Mouse (Mus musculus): Measurements from ENCODE around the gene Zfp972. TPM values are rescaled to one million over a fixed set of nuclear protein-coding genes. Genes with fewer than 3 reads are reported as not detected.
"Not testable (repeated sequence)": the region's sequence is repeated elsewhere in the genome, so short reads cannot be mapped to it uniquely, and the experiment has no call there.

The Zfp972 gene
- total and polyA plus RNA-seq, 3 experiments: 3.0 to 4.1 (median 3.3) TPM

GRCm38 (mm10) chr2:177898171-177898570, 27.2 kb downstream of the Zfp972 start:
- H3K9ac ChIP-seq (ENCODE audit: insufficient read depth, low read depth); H3K27me3 ChIP-seq (replicated peaks); H3K4me2 ChIP-seq (ENCODE audit: insufficient read depth, low read depth, poor library complexity, severe bottlenecking); DNase-seq (ENCODE audit: extremely low read depth); dilution Hi-C loops (cut with MboI; ENCODE audit: extremely low pct_ligation_motif_present, extremely low pct_unique_long_range_greater_than_20kb, low sequenced_read_pairs); in situ Hi-C loops (cut with MboI; ENCODE audit: low pct_ligation_motif_present, low pct_unique_long_range_greater_than_20kb, low sequenced_read_pairs); H3K27ac ChIP-seq (ENCODE audit: insufficient read depth, low read depth); H3K36me3 ChIP-seq (replicated peaks in 1 of 2; ENCODE audit: control insufficient read depth in 1 of 2, insufficient read depth in 1 of 2, low read length in 1 of 2); H3K4me3 ChIP-seq (replicated peaks in 1 of 3; ENCODE audit: low read depth in 2 of 3, low read length in 2 of 3, poor library complexity in 1 of 3); H3K79me2 ChIP-seq (replicated peaks; ENCODE audit: control insufficient read depth, extremely low read depth, insufficient read depth, poor library complexity, severe bottlenecking); H3K4me1 ChIP-seq (ENCODE audit: control insufficient read depth in 1 of 2, insufficient read depth in 2 of 2); H3K9me3 ChIP-seq (replicated peaks; ENCODE audit: low read length): not testable (repeated sequence)

GRCm38 (mm10) chr2:177897046-177897578, 28.3 kb downstream of the Zfp972 start, which contains the start of gene Gm14327:
Gene Gm14327 (plus strand): TSS chr2:177897096.
- DNase-seq (ENCODE audit: extremely low read depth); H3K36me3 ChIP-seq (replicated peaks in 1 of 2; ENCODE audit: control insufficient read depth in 1 of 2, insufficient read depth in 1 of 2, low read length in 1 of 2); H3K4me1 ChIP-seq (ENCODE audit: control insufficient read depth in 1 of 2, insufficient read depth in 2 of 2); H3K79me2 ChIP-seq (replicated peaks; ENCODE audit: control insufficient read depth, extremely low read depth, insufficient read depth, poor library complexity, severe bottlenecking); in situ Hi-C loops (cut with MboI; ENCODE audit: low pct_ligation_motif_present, low pct_unique_long_range_greater_than_20kb, low sequenced_read_pairs); H3K4me3 ChIP-seq (replicated peaks in 1 of 3; ENCODE audit: low read depth in 2 of 3, low read length in 2 of 3, poor library complexity in 1 of 3); H3K27ac ChIP-seq (ENCODE audit: insufficient read depth, low read depth); dilution Hi-C loops (cut with MboI; ENCODE audit: extremely low pct_ligation_motif_present, extremely low pct_unique_long_range_greater_than_20kb, low sequenced_read_pairs); H3K9ac ChIP-seq (ENCODE audit: insufficient read depth, low read depth); H3K4me2 ChIP-seq (ENCODE audit: insufficient read depth, low read depth, poor library complexity, severe bottlenecking); H3K9me3 ChIP-seq (replicated peaks; ENCODE audit: low read length); H3K27me3 ChIP-seq (replicated peaks): not testable (repeated sequence)

- in situ Hi-C loops (cut with MboI; ENCODE audit: low pct_ligation_motif_present, low pct_unique_long_range_greater_than_20kb, low sequenced_read_pairs); H3K36me3 ChIP-seq (replicated peaks in 1 of 2; ENCODE audit: control insufficient read depth in 1 of 2, insufficient read depth in 1 of 2, low read length in 1 of 2); dilution Hi-C loops (cut with MboI; ENCODE audit: extremely low pct_ligation_motif_present, extremely low pct_unique_long_range_greater_than_20kb, low sequenced_read_pairs): not testable (repeated sequence)
These were observed 37.7 kb downstream of the Zfp972 start for GRCm38 (mm10) chr2:177887743-177888142.

GRCm38 (mm10) chr2:177862254-177862653, 63.2 kb downstream of the Zfp972 start:
- H3K27me3 ChIP-seq (replicated peaks); in situ Hi-C loops (cut with MboI; ENCODE audit: low pct_ligation_motif_present, low pct_unique_long_range_greater_than_20kb, low sequenced_read_pairs); H3K9ac ChIP-seq (ENCODE audit: insufficient read depth, low read depth); H3K9me3 ChIP-seq (replicated peaks; ENCODE audit: low read length); H3K36me3 ChIP-seq (replicated peaks in 1 of 2; ENCODE audit: control insufficient read depth in 1 of 2, insufficient read depth in 1 of 2, low read length in 1 of 2); H3K27ac ChIP-seq (ENCODE audit: insufficient read depth, low read depth); dilution Hi-C loops (cut with MboI; ENCODE audit: extremely low pct_ligation_motif_present, extremely low pct_unique_long_range_greater_than_20kb, low sequenced_read_pairs); H3K4me2 ChIP-seq (ENCODE audit: insufficient read depth, low read depth, poor library complexity, severe bottlenecking); H3K4me3 ChIP-seq (replicated peaks in 1 of 3; ENCODE audit: low read depth in 2 of 3, low read length in 2 of 3, poor library complexity in 1 of 3); DNase-seq (ENCODE audit: extremely low read depth); H3K79me2 ChIP-seq (replicated peaks; ENCODE audit: control insufficient read depth, extremely low read depth, insufficient read depth, poor library complexity, severe bottlenecking); H3K4me1 ChIP-seq (ENCODE audit: control insufficient read depth in 1 of 2, insufficient read depth in 2 of 2): not testable (repeated sequence)

More at GRCm38 (mm10) chr2:177887743-177888142, 37.7 kb downstream of the Zfp972 start:
- not testable (repeated sequence) for H3K27me3 ChIP-seq (replicated peaks); H3K79me2 ChIP-seq (replicated peaks; ENCODE audit: control insufficient read depth, extremely low read depth, insufficient read depth, poor library complexity, severe bottlenecking); DNase-seq (ENCODE audit: extremely low read depth); H3K4me1 ChIP-seq (ENCODE audit: control insufficient read depth in 1 of 2, insufficient read depth in 2 of 2); H3K27ac ChIP-seq (ENCODE audit: insufficient read depth, low read depth); H3K9ac ChIP-seq (ENCODE audit: insufficient read depth, low read depth); H3K9me3 ChIP-seq (replicated peaks; ENCODE audit: low read length); H3K4me2 ChIP-seq (ENCODE audit: insufficient read depth, low read depth, poor library complexity, severe bottlenecking); H3K4me3 ChIP-seq (replicated peaks in 1 of 3; ENCODE audit: low read depth in 2 of 3, low read length in 2 of 3, poor library complexity in 1 of 3)

Other genes with a start within 250 kb of the Zfp972 start
- gene Gm14322, start 166.3 kb downstream of the Zfp972 start, total RNA-seq (2012; rRNA removed): 14.8 and 17.5 TPM in 2 replicates
- 19.7 and 30.3 TPM in 2 replicates for gene Gm14322, start 166.3 kb downstream of the Zfp972 start, total RNA-seq (2014; rRNA removed)
- 6.8 and 9.5 TPM in 2 replicates for gene Gm14322, start 166.3 kb downstream of the Zfp972 start, polyA plus RNA-seq (2012; ENCODE audit: insufficient read length, low read depth)
- gene Gm14325, start 85.3 kb downstream of the Zfp972 start, total RNA-seq (2012; rRNA removed): 23.8 and 27.4 TPM in 2 replicates
- gene Gm14325, start 85.3 kb downstream of the Zfp972 start, total RNA-seq (2014; rRNA removed): 79.1 and 90.6 TPM in 2 replicates
- gene Gm14325, start 85.3 kb downstream of the Zfp972 start, polyA plus RNA-seq (2012; ENCODE audit: insufficient read length, low read depth): 16.3 and 23.1 TPM in 2 replicates
- gene Gm14327, start 28.5 kb downstream of the Zfp972 start, total RNA-seq (2012; rRNA removed): 0.85 and 1.7 TPM in 2 replicates
- gene Gm14327, start 28.5 kb downstream of the Zfp972 start, total RNA-seq (2014; rRNA removed): 1.3 and 5.8 TPM in 2 replicates
- 0.74 and 1.1 TPM in 2 replicates for gene Gm14327, start 28.5 kb downstream of the Zfp972 start, polyA plus RNA-seq (2012; ENCODE audit: insufficient read length, low read depth)
- 11.3 and 14.9 TPM in 2 replicates for gene Gm14326, start 31.7 kb upstream of the Zfp972 start, total RNA-seq (2012; rRNA removed)
- 25.9 and 29.6 TPM in 2 replicates for gene Gm14326, start 31.7 kb upstream of the Zfp972 start, total RNA-seq (2014; rRNA removed)
- 11.8 and 19.0 TPM in 2 replicates for gene Gm14326, start 31.7 kb upstream of the Zfp972 start, polyA plus RNA-seq (2012; ENCODE audit: insufficient read length, low read depth)
- gene Zfp971, start 97.7 kb upstream of the Zfp972 start, total RNA-seq (2012; rRNA removed): 8.2 and 9.6 TPM in 2 replicates
- gene Zfp971, start 97.7 kb upstream of the Zfp972 start, total RNA-seq (2014; rRNA removed): 13.5 and 17.7 TPM in 2 replicates
- 4.3 and 5.9 TPM in 2 replicates for gene Zfp971, start 97.7 kb upstream of the Zfp972 start, polyA plus RNA-seq (2012; ENCODE audit: insufficient read length, low read depth)
- 5.5 and 5.6 TPM in 2 replicates for gene Zfp931, start 152.9 kb upstream of the Zfp972 start, total RNA-seq (2012; rRNA removed)
- 14.0 and 17.7 TPM in 2 replicates for gene Zfp931, start 152.9 kb upstream of the Zfp972 start, total RNA-seq (2014; rRNA removed)
- gene Zfp931, start 152.9 kb upstream of the Zfp972 start, polyA plus RNA-seq (2012; ENCODE audit: insufficient read length, low read depth): 3.2 and 4.0 TPM in 2 replicates
- gene Phactr3, start 193.4 kb upstream of the Zfp972 start, total RNA-seq (2012; rRNA removed): 0.21 and 0.38 TPM in 2 replicates
- gene Phactr3, start 193.4 kb upstream of the Zfp972 start, total RNA-seq (2014; rRNA removed): 0.24 and 0.75 TPM in 2 replicates
- gene Phactr3, start 193.4 kb upstream of the Zfp972 start, polyA plus RNA-seq (2012; ENCODE audit: insufficient read length, low read depth): not detected in 2 replicates

Measured in CH12.LX (cell line).